Comparison of ENCODE assay signal across 9 mouse cellular contexts in genomic region chr3:84334771-84335420, GRCm38 (mm10). TPM values are rescaled to one million over a fixed set of nuclear protein-coding genes. Genes with fewer than 3 reads are reported as not detected.
A peak's percentile ranks its signal among the peaks of the same experiment; 100 is the strongest.
DNase-seq lines count a peak whose midpoint lies in the region; ATAC-seq and TF ChIP-seq lines count a peak whose summit lies in the region.
"Had no signal": no experiment of that assay in that cellular context is flagged by ENCODE, and none has a peak within 500 bp of the region (broad histone marks: within the 10 kb centered on the region; RNA-seq: fewer than 3 reads in every experiment).

No protein-coding gene starts in this region.

- no peak for TF ChIP-seq POLR2A in limb, embryonic 14.5 days (IDR thresholded peaks at IDR 0.05; ENCODE audit: borderline replicate concordance, extremely low read depth, insufficient read depth, insufficient read length)

- ATAC-seq in lung, embryonic 16.5 days (ENCODE audit: low read depth), result 0 out of 2 replicates have a peak, but pooled peaks have one; percentile 11
- ATAC-seq in forebrain, embryonic 13.5 days, result no peak
- ATAC-seq in limb, embryonic 14.5 days (ENCODE audit: low FRiP score, low read depth), result no peak
- ATAC-seq in stomach, embryonic 15.5 days (ENCODE audit: insufficient read depth, low FRiP score, low read depth), result no peak

- no peak overlapping the region for H3K27ac ChIP-seq in lung, embryonic 16.5 days (ENCODE audit: low read length)
- H3K27ac ChIP-seq in forebrain, embryonic 13.5 days, result no peak overlapping the region
- H3K27ac ChIP-seq in limb, embryonic 14.5 days (replicated peaks; ENCODE audit: low read depth, low read length), result no peak overlapping the region
- peak overlapping the region; percentile 16; the same call in 1 of the 2 replicates for H3K27ac ChIP-seq in stomach, embryonic 15.5 days

- 15% methylated on average over 20 of the region's 20 CpGs for WGBS in lung, embryonic 16.5 days
- 8% methylated on average over 20 of the region's 20 CpGs for WGBS in forebrain, embryonic 13.5 days
- 10% methylated on average over 20 of the region's 20 CpGs for WGBS in limb, embryonic 14.5 days
- WGBS in stomach, embryonic 15.5 days, result 16% methylated on average over 20 of the region's 20 CpGs

- no peaks in the 10 kb centered on the region for H3K9me3 ChIP-seq in lung, embryonic 16.5 days (ENCODE audit: control insufficient read depth, low read length)
- H3K9me3 ChIP-seq in forebrain, embryonic 13.5 days (replicated peaks), result no peaks in the 10 kb centered on the region
- H3K9me3 ChIP-seq in limb, embryonic 14.5 days (ENCODE audit: control insufficient read depth, low read length), result no peaks in the 10 kb centered on the region
- no peaks in the 10 kb centered on the region for H3K9me3 ChIP-seq in stomach, embryonic 15.5 days

- H3K4me2 ChIP-seq in lung, embryonic 16.5 days (ENCODE audit: low read depth, low read length), result peak overlapping the region; percentile 47
- H3K4me2 ChIP-seq in forebrain, embryonic 13.5 days, result peak overlapping the region; percentile 50
- peak overlapping the region; percentile 31 for H3K4me2 ChIP-seq in limb, embryonic 14.5 days (replicated peaks; ENCODE audit: low read depth, low read length, severe bottlenecking)
- peak overlapping the region; percentile 44 for H3K4me2 ChIP-seq in stomach, embryonic 15.5 days

- H3K9ac ChIP-seq in lung, embryonic 16.5 days (ENCODE audit: low read length), result no peak overlapping the region
- H3K9ac ChIP-seq in forebrain, embryonic 13.5 days, result no peak overlapping the region
- H3K9ac ChIP-seq in limb, embryonic 14.5 days (ENCODE audit: low read depth, low read length, severe bottlenecking), result no peak overlapping the region
- no peak overlapping the region for H3K9ac ChIP-seq in stomach, embryonic 15.5 days

- DNase-seq in lung, adult 18-20 months, result no peak
- no peak for DNase-seq in limb, embryonic 14.5 days (ENCODE audit: low spot score)
- no peak for DNase-seq in frontal cortex, adult 2 months (ENCODE audit: extremely low spot score in 1 of 2, low spot score in 1 of 2)
- DNase-seq in gastrocnemius, postnatal 4 days (ENCODE audit: low spot score in 2 of 2), result no peak
- no peak for DNase-seq in cerebellum, postnatal 4 days (ENCODE audit: low spot score in 2 of 2)
- DNase-seq: thymus, postnatal 14 days had no signal

- H3K4me1 ChIP-seq in lung, embryonic 16.5 days (replicated peaks; ENCODE audit: control insufficient read depth, insufficient read depth, low read length), result peaks cover 14% of the 10 kb centered on the region
- peaks cover 11% of the 10 kb centered on the region for H3K4me1 ChIP-seq in forebrain, embryonic 13.5 days
- H3K4me1 ChIP-seq in limb, embryonic 14.5 days (ENCODE audit: control insufficient read depth, insufficient read depth, low read length), result peaks cover 5% of the 10 kb centered on the region; the same call in 1 of the 2 replicates
- H3K4me1 ChIP-seq in stomach, embryonic 15.5 days, result peaks cover 15% of the 10 kb centered on the region; the same call in 1 of the 2 replicates

- H3K4me3 ChIP-seq in lung, embryonic 16.5 days (ENCODE audit: low read length), result peak overlapping the region; percentile 17; the same call in 1 of the 2 replicates
- peak overlapping the region; percentile 10; the same call in 1 of the 2 replicates for H3K4me3 ChIP-seq in forebrain, embryonic 13.5 days
- H3K4me3 ChIP-seq in limb, embryonic 14.5 days (replicated peaks; ENCODE audit: low read length), result peak overlapping the region; percentile 12; the same call in 1 of the 2 replicates
- peak overlapping the region; percentile 17 for H3K4me3 ChIP-seq in stomach, embryonic 15.5 days (replicated peaks)

- H3K36me3 ChIP-seq in lung, embryonic 16.5 days (ENCODE audit: control insufficient read depth, insufficient read depth, low read length), result no peaks in the 10 kb centered on the region
- no peaks in the 10 kb centered on the region for H3K36me3 ChIP-seq in forebrain, embryonic 13.5 days (ENCODE audit: poor library complexity, severe bottlenecking)
- H3K36me3 ChIP-seq in limb, embryonic 14.5 days (ENCODE audit: control insufficient read depth, insufficient read depth, low read length), result no peaks in the 10 kb centered on the region
- no peaks in the 10 kb centered on the region for H3K36me3 ChIP-seq in stomach, embryonic 15.5 days

- no peaks in the 10 kb centered on the region for H3K27me3 ChIP-seq in lung, embryonic 16.5 days (ENCODE audit: control insufficient read depth, insufficient read depth, low read depth, low read length)
- H3K27me3 ChIP-seq in forebrain, embryonic 13.5 days, result peaks cover 19% of the 10 kb centered on the region
- peaks cover 5% of the 10 kb centered on the region; the same call in 1 of the 2 replicates for H3K27me3 ChIP-seq in limb, embryonic 14.5 days (ENCODE audit: control insufficient read depth, insufficient read depth, low read length)
- no peaks in the 10 kb centered on the region for H3K27me3 ChIP-seq in stomach, embryonic 15.5 days (replicated peaks)

RNA-seq across cellular contexts. Expression of gene Trim2, which starts 28.2 kb away (rescaled TPM):
- 31.9 and 36.2 TPM in 2 replicates for polyA plus RNA-seq in lung, embryonic 16.5 days (2015; fragmentation: Nextera tagmentation; extraction: Ambion mirVana)
- 130 and 138 TPM in 2 replicates for polyA plus RNA-seq in forebrain, embryonic 13.5 days (2015; fragmentation: Nextera tagmentation; extraction: Ambion mirVana)
- 17.4 and 20.5 TPM in 2 replicates for polyA plus RNA-seq in limb, embryonic 14.5 days (2012; rRNA removed)
- 28.1 and 30.6 TPM in 2 replicates for polyA plus RNA-seq in limb, embryonic 14.5 days (2014; fragmentation: Nextera tagmentation; extraction: Ambion mirVana)
- 27.9 and 31.7 TPM in 2 replicates for polyA plus RNA-seq in stomach, embryonic 15.5 days (2015; fragmentation: Nextera tagmentation; extraction: Ambion mirVana)
- polyA plus RNA-seq in frontal cortex, adult 2 months (2012; rRNA removed), result 94.3 and 106 TPM in 2 replicates
- total RNA-seq in gastrocnemius, postnatal 4 days (2021), result 10 to 100 TPM; 14.7 to 15.8 TPM
